Mouse (Mus musculus): ENCODE results near the gene Tll2. TPM values are rescaled to one million over a fixed set of nuclear protein-coding genes. Genes with fewer than 3 reads are reported as not detected.

Gene Tll2
- polyA plus RNA-seq, 1 experiment from 2014 or later: 0.18 TPM

- no peaks in the 10 kb centered on the region for H3K36me3 ChIP-seq (ENCODE audit: control insufficient read depth, insufficient read depth, low read length)
- no peak overlapping the region for H3K27ac ChIP-seq (replicated peaks in 1 of 2; ENCODE audit: control insufficient read depth in 1 of 2, insufficient read depth in 1 of 2, low read depth in 2 of 2, low read length in 2 of 2)
- H3K4me1 ChIP-seq (ENCODE audit: control insufficient read depth in 2 of 2, insufficient read depth in 2 of 2, low read length in 2 of 2): peaks cover 0 to 2% of the 10 kb centered on the region in 2 experiments; a peak in 1 of 4 replicates
- no peak overlapping the region for H3K9ac ChIP-seq (ENCODE audit: low read length)
- 65% methylated on average over 7 of the region's 7 CpGs for WGBS
- ATAC-seq (ENCODE audit: insufficient number of reproducible peaks, insufficient read depth, low FRiP score, low read depth): no peak
- H3K4me2 ChIP-seq (ENCODE audit: low read length): no peak overlapping the region
- H3K4me3 ChIP-seq (ENCODE audit: control insufficient read depth in 1 of 2, insufficient read depth in 1 of 2, low read depth in 1 of 2, low read length in 2 of 2): no peak overlapping the region
- H3K9me3 ChIP-seq (ENCODE audit: control insufficient read depth, low read length): no peaks in the 10 kb centered on the region
- no peaks in the 10 kb centered on the region for H3K27me3 ChIP-seq (ENCODE audit: control insufficient read depth, insufficient read depth, low read length)
These were observed 52.0 kb downstream of the Tll2 start for GRCm38 (mm10) chr19:41154681-41155080.

DNA sequence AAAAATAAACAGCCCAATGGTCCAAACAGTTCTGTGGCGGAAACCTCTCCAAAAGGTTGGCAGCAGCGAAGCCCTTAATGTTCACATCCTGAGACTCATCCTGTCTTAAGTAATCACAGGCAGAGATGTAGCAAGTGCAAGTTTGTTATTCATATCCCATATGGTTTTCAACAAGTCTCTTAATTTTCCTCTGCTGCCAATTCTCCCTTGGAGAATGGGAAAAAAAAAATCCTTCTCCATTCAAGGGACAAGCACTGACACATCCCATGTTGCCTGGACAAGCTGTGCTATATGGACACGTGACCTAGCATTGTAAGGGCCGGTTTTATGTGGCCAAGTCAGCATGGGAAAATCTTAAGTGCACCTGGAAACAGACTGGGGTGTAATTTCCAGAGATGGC is 54.2 kb downstream of the Tll2 start:
- H3K9me3 ChIP-seq (ENCODE audit: control insufficient read depth, low read length): no peaks in the 10 kb centered on the region
- no peak overlapping the region for H3K4me2 ChIP-seq (ENCODE audit: low read length)
- no peak overlapping the region for H3K4me3 ChIP-seq (ENCODE audit: control insufficient read depth in 1 of 2, insufficient read depth in 1 of 2, low read depth in 1 of 2, low read length in 2 of 2)
- no peaks in the 10 kb centered on the region for H3K27me3 ChIP-seq (ENCODE audit: control insufficient read depth, insufficient read depth, low read length)
- no peak for ATAC-seq (ENCODE audit: insufficient number of reproducible peaks, insufficient read depth, low FRiP score, low read depth)
- no peak overlapping the region for H3K9ac ChIP-seq (ENCODE audit: low read length)
- peaks cover 0 to 2% of the 10 kb centered on the region in 2 experiments; a peak in 1 of 4 replicates for H3K4me1 ChIP-seq (ENCODE audit: control insufficient read depth in 2 of 2, insufficient read depth in 2 of 2, low read length in 2 of 2)
- H3K27ac ChIP-seq (replicated peaks in 1 of 2; ENCODE audit: control insufficient read depth in 1 of 2, insufficient read depth in 1 of 2, low read depth in 2 of 2, low read length in 2 of 2): no peak overlapping the region
- H3K36me3 ChIP-seq (ENCODE audit: control insufficient read depth, insufficient read depth, low read length): no peaks in the 10 kb centered on the region
- WGBS: 75% methylated on average over 4 of the region's 4 CpGs

DNA sequence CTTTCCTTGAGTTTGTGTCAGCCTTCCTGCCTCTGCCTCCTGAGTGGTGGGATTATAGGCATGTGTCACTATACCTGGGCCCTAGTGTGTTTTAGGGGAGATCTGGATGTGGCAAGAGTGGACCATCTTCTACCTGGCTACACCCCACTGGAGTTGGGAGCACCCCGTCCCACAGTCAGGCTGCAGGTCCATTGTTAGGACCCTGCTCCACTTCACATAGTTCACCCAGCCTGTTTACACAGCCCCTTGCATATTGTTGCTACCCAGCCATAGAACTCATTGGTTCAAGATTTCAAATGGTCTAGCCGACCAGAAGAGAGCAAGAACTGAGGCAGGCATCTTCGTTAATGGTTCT is 54.6 kb downstream of the Tll2 start:
- Histone ChIP-seq H3K27ac (replicated peaks in 1 of 2; ENCODE audit: control insufficient read depth in 1 of 2, insufficient read depth in 1 of 2, low read depth in 2 of 2, low read length in 2 of 2) (peak overlapping the region in 1 of 2 experiments; percentile 27; a peak in 1 of 4 replicates), H3K4me2 (ENCODE audit: low read length) (no peak overlapping the region), H3K9ac (ENCODE audit: low read length) (no peak overlapping the region), H3K4me3 (ENCODE audit: control insufficient read depth in 1 of 2, insufficient read depth in 1 of 2, low read depth in 1 of 2, low read length in 2 of 2) (no peak overlapping the region), H3K9me3 (ENCODE audit: control insufficient read depth, low read length) (no peaks in the 10 kb centered on the region), H3K4me1 (ENCODE audit: control insufficient read depth in 2 of 2, insufficient read depth in 2 of 2, low read length in 2 of 2) (peaks cover 0 to 2% of the 10 kb centered on the region in 2 experiments; a peak in 1 of 4 replicates), H3K27me3 (ENCODE audit: control insufficient read depth, insufficient read depth, low read length) (no peaks in the 10 kb centered on the region), H3K36me3 (ENCODE audit: control insufficient read depth, insufficient read depth, low read length) (no peaks in the 10 kb centered on the region)
- 84% methylated on average over 3 of the region's 3 CpGs for WGBS
- no peak for ATAC-seq (ENCODE audit: insufficient number of reproducible peaks, insufficient read depth, low FRiP score, low read depth)

DNA sequence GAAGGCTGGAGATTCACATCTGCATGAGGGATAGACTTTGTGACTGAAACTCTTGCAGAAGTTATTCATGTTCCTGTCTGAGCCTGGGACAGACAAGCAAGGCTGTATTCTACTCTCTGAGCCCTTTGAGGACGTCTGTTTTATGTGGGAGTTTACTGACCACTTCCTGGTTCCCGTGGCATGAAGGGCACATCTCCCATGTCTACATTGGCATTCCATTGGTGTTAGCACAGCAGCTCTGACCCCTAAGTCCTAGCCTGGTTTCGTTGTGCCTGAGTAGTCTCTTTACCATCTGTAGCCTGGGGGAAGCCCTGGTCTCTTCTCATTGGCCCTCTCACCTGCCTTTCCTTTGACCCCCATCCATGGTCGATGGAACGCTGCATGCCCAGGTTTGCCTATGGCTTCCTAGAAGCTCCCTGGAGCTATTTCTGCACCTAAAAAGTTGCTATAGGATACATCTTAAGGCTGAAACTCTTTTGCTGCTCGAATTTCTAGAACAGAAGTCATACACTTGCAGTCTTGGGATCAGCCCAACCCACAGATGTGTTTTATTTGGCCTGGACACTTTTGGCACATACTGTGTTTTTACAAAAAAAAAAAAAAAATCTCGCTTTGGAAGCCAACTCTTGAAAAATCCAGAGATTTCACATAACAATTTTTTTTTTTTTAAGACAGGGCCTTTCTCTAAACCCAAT is 55.2 kb downstream of the Tll2 start:
- Histone ChIP-seq H3K4me3 (ENCODE audit: control insufficient read depth in 1 of 2, insufficient read depth in 1 of 2, low read depth in 1 of 2, low read length in 2 of 2) (no peak overlapping the region), H3K27ac (replicated peaks in 1 of 2; ENCODE audit: control insufficient read depth in 1 of 2, insufficient read depth in 1 of 2, low read depth in 2 of 2, low read length in 2 of 2) (no peak overlapping the region), H3K27me3 (ENCODE audit: control insufficient read depth, insufficient read depth, low read length) (no peaks in the 10 kb centered on the region), H3K4me1 (ENCODE audit: control insufficient read depth in 2 of 2, insufficient read depth in 2 of 2, low read length in 2 of 2) (peaks cover 0 to 2% of the 10 kb centered on the region in 2 experiments; a peak in 1 of 4 replicates), H3K4me2 (ENCODE audit: low read length) (no peak overlapping the region), H3K36me3 (ENCODE audit: control insufficient read depth, insufficient read depth, low read length) (no peaks in the 10 kb centered on the region), H3K9me3 (ENCODE audit: control insufficient read depth, low read length) (no peaks in the 10 kb centered on the region), H3K9ac (ENCODE audit: low read length) (no peak overlapping the region)
- no peak for ATAC-seq (ENCODE audit: insufficient number of reproducible peaks, insufficient read depth, low FRiP score, low read depth)
- 64% methylated on average over 7 of the region's 7 CpGs for WGBS

- H3K9me3 ChIP-seq (ENCODE audit: control insufficient read depth, low read length): no peaks in the 10 kb centered on the region
- H3K9ac ChIP-seq (ENCODE audit: low read length): no peak overlapping the region
- no peak overlapping the region for H3K4me3 ChIP-seq (ENCODE audit: control insufficient read depth in 1 of 2, insufficient read depth in 1 of 2, low read depth in 1 of 2, low read length in 2 of 2)
- H3K4me1 ChIP-seq (ENCODE audit: control insufficient read depth in 2 of 2, insufficient read depth in 2 of 2, low read length in 2 of 2): no peaks in the 10 kb centered on the region
- H3K27me3 ChIP-seq (ENCODE audit: control insufficient read depth, insufficient read depth, low read length): no peaks in the 10 kb centered on the region
- WGBS: 89% methylated on average over 8 of the region's 8 CpGs
- ATAC-seq (ENCODE audit: insufficient number of reproducible peaks, insufficient read depth, low FRiP score, low read depth): no peak
- H3K4me2 ChIP-seq (ENCODE audit: low read length): no peak overlapping the region
- no peak overlapping the region for H3K27ac ChIP-seq (replicated peaks in 1 of 2; ENCODE audit: control insufficient read depth in 1 of 2, insufficient read depth in 1 of 2, low read depth in 2 of 2, low read length in 2 of 2)
- H3K36me3 ChIP-seq (ENCODE audit: control insufficient read depth, insufficient read depth, low read length): no peaks in the 10 kb centered on the region
These were observed 65.7 kb downstream of the Tll2 start for GRCm38 (mm10) chr19:41140961-41141360.

DNA sequence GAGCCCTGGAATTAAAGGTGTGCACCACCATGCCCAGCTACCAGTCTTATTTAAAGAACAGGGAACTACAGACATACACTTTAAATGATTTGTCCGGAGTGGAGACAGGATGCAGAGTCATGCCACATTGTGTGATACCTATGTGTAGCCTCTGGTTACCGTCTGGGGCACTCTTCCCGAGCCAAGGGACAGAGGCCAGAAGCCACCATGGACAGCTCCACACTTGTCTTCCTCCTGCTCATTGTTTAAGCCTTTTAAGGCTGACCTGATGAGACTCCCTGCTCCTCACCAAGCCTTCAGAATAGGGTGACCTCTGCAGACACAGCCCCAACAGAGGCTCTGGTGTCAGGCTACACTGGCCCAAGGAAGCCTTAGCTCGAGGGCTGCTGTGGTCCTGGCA is 67.0 kb downstream of the Tll2 start:
- H3K36me3 ChIP-seq (ENCODE audit: control insufficient read depth, insufficient read depth, low read length): no peaks in the 10 kb centered on the region
- H3K4me1 ChIP-seq (ENCODE audit: control insufficient read depth in 2 of 2, insufficient read depth in 2 of 2, low read length in 2 of 2): no peaks in the 10 kb centered on the region
- no peaks in the 10 kb centered on the region for H3K9me3 ChIP-seq (ENCODE audit: control insufficient read depth, low read length)
- no peak overlapping the region for H3K27ac ChIP-seq (replicated peaks in 1 of 2; ENCODE audit: control insufficient read depth in 1 of 2, insufficient read depth in 1 of 2, low read depth in 2 of 2, low read length in 2 of 2)
- H3K9ac ChIP-seq (ENCODE audit: low read length): no peak overlapping the region
- WGBS: 39% methylated on average over 4 of the region's 4 CpGs
- H3K4me2 ChIP-seq (ENCODE audit: low read length): no peak overlapping the region
- H3K4me3 ChIP-seq (ENCODE audit: control insufficient read depth in 1 of 2, insufficient read depth in 1 of 2, low read depth in 1 of 2, low read length in 2 of 2): no peak overlapping the region
- no peak for ATAC-seq (ENCODE audit: insufficient number of reproducible peaks, insufficient read depth, low FRiP score, low read depth)
- no peaks in the 10 kb centered on the region for H3K27me3 ChIP-seq (ENCODE audit: control insufficient read depth, insufficient read depth, low read length)

DNA sequence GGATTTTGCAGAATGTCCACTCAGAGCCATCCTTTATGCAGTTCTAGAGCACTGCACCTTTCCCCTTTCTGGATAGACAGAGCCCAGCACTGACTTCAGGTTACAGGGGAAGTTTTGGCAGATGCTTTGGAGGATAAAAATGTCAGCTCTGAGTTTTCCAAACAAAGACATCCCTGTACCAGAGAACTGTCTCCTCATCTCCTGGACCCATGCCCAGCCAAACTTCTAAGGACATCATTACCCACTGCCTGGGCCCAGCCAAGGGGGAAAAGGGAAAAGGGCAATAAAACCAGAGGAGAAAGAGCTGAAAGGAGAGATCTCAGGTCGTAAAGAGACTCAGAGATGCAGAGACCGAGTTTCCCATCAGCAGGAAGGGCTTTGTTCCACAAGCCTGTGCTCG is 83.6 kb downstream of the Tll2 start:
- no peaks in the 10 kb centered on the region for H3K36me3 ChIP-seq (ENCODE audit: control insufficient read depth, insufficient read depth, low read length)
- 60% methylated on average over 3 of the region's 3 CpGs for WGBS
- no peaks in the 10 kb centered on the region for H3K9me3 ChIP-seq (ENCODE audit: control insufficient read depth, low read length)
- H3K27ac ChIP-seq (replicated peaks in 1 of 2; ENCODE audit: control insufficient read depth in 1 of 2, insufficient read depth in 1 of 2, low read depth in 2 of 2, low read length in 2 of 2): no peak overlapping the region
- no peak overlapping the region for H3K4me3 ChIP-seq (ENCODE audit: control insufficient read depth in 1 of 2, insufficient read depth in 1 of 2, low read depth in 1 of 2, low read length in 2 of 2)
- H3K4me2 ChIP-seq (ENCODE audit: low read length): no peak overlapping the region
- no peak for ATAC-seq (ENCODE audit: insufficient number of reproducible peaks, insufficient read depth, low FRiP score, low read depth)
- H3K9ac ChIP-seq (ENCODE audit: low read length): no peak overlapping the region
- H3K27me3 ChIP-seq (ENCODE audit: control insufficient read depth, insufficient read depth, low read length): no peaks in the 10 kb centered on the region
- no peaks in the 10 kb centered on the region for H3K4me1 ChIP-seq (ENCODE audit: control insufficient read depth in 2 of 2, insufficient read depth in 2 of 2, low read length in 2 of 2)

DNA sequence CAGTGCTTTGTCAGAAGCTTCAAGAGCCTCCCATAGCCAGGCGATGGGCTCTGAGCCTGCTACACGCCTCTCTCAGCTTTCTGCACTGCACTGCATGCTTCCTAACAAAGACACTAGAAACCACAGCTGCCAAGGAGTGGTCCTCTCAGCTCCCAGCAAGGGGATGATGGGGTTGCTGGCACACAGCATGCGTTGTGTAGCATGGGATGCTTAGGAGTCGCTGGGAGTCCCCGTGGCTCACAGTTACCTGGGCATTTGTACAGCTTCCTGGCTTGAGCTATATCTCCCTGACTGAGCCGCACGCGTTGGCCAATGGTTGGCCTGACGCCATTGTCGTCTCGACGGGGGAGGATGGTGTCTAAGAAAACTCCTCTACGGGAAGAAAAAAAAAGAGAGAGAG is 86.7 kb downstream of the Tll2 start:
- Histone ChIP-seq H3K4me3 (ENCODE audit: control insufficient read depth in 1 of 2, insufficient read depth in 1 of 2, low read depth in 1 of 2, low read length in 2 of 2) (no peak overlapping the region), H3K9me3 (ENCODE audit: control insufficient read depth, low read length) (no peaks in the 10 kb centered on the region), H3K4me1 (ENCODE audit: control insufficient read depth in 2 of 2, insufficient read depth in 2 of 2, low read length in 2 of 2) (no peaks in the 10 kb centered on the region; a peak in 1 of 4 replicates), H3K4me2 (ENCODE audit: low read length) (no peak overlapping the region), H3K27ac (replicated peaks in 1 of 2; ENCODE audit: control insufficient read depth in 1 of 2, insufficient read depth in 1 of 2, low read depth in 2 of 2, low read length in 2 of 2) (no peak overlapping the region), H3K27me3 (ENCODE audit: control insufficient read depth, insufficient read depth, low read length) (no peaks in the 10 kb centered on the region), H3K9ac (ENCODE audit: low read length) (no peak overlapping the region), H3K36me3 (ENCODE audit: control insufficient read depth, insufficient read depth, low read length) (no peaks in the 10 kb centered on the region)
- ATAC-seq (ENCODE audit: insufficient number of reproducible peaks, insufficient read depth, low FRiP score, low read depth): no peak
- 74% methylated on average over 13 of the region's 13 CpGs for WGBS
